Mouse (Mus musculus): ENCODE measurements at regions not wholly inside any gene's neighbourhood (a gene's known extent, or its start where the extent isn't known, plus 50 kb on each side); places are given as distances from the start of the nearest gene placed in this dataset.

DNA sequence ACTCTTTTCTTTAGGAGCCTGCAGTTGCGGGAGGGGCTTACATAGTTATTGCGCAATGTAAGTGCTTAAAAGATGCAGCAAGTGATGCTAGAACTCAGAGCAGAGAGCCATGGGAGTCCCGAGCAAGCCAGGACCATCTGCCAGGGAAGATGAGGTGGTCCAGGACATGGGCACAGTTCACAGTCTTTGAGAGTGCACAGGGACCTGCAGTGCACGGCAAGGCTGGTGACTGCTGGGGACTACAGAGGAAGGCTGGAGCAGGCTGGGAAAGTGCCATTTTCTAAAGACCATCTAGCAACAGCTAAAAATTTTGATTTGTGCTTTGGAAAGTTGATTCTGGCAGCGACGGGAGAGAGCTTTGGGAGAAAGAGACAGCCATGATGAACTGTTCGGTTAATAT is 174.0 kb upstream of the Slc38a2 start:
- TF ChIP-seq CTCF (IDR thresholded peaks at IDR 0.05; ENCODE audit: control insufficient read depth, insufficient read depth, low read length): no peak
- no peak for TF ChIP-seq POLR2A (IDR thresholded peaks at IDR 0.05; ENCODE audit: borderline replicate concordance, control insufficient read depth, low read depth, low read length)

Data from bone marrow, adult 2 months (tissue).